Mouse (Mus musculus): ENCODE measurements around the gene Olfr54.

Olfr54 gene

DNA sequence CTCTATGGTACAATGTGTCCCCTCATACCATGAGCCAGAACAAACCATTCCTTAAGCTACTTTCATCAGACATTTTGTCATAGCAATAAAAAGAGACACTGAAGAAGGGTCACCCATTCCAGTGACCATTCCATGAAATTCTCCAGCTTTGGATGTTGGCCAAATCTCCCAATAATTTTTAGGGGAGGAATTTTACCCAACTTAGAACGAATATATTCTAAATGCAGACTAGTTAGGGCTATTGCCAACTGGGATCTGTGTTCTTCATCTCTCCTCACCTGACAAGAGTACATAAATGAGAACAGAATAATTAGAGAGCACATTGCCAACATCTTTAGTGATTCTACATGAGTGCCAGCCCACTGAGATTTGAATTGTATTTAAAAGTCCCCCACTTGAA lies at the start of gene Olfr54:
Gene Olfr54 (plus strand): TSS at position 301 of the 400 bp plus-strand sequence.
- 48% methylated on average over 1 of the region's 1 CpGs for WGBS

DNA sequence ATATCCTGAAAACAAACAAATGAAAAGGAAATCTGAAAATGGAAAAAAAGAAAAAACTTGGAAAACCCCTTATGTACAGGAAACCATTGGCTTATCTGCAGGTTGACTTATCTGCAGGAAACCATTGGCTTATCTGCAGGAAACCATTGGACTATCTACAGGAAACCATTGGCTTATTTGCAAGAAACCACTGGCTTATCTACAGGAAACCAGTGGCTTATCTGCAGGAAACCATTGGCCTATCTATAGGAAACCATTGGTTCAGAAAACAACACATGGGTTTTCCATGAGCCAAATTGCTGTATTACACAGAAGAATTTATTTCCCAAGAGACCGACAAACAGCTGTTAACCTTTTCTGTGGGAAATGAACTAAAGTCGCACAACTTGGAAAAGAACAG lies 49.1 kb upstream of the Olfr54 start:
- WGBS: 71% methylated on average over 2 of the region's 2 CpGs

DNA sequence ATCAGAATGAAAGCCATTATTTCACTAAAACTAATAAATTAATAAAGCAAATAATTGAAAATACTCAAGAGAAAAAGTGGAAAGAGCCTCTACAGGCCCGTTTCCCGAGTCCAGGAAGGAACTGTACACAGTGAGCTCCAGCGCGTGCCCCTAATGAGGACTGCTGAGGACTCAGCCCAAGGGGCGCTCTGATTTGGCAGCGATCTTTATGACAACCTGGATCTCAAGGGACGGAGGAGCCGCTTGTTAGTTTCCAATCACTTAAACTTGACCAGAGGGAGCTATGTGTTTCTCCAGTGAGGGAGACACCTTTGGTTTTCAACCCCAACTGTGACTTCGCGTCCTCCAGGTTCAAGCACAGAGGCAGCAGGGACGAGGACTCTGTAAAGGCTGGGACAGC lies 47.8 kb upstream of the Olfr54 start, which contains the start of gene Olfr1378:
Gene Olfr1378 (plus strand): TSS at position 301 of the 400 bp plus-strand sequence.
- WGBS: 92% methylated on average over 11 of the region's 11 CpGs

DNA sequence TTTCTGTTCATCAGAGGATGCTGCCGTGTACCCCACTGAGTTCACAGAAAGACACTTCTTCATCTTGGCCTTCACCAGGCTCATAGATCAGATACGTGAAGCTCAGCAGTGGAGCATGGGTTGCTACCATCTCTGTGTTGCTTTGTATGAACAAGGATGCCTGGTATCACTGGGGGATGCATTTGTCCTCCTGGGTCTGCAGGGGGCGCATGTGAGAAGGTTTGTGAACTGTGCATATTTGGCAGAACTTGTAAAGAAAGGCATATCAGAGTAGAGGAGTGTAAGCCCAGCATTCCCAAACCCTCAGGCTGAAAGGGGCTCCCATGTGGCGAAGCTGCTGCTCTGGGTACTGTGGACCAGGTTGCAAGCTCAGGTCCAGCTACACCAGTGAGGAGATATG lies 36.8 kb upstream of the Olfr54 start:
- 73% methylated on average over 4 of the region's 4 CpGs for WGBS

GRCm38 (mm10) chr11:50981667-50982066 lies 32.4 kb upstream of the Olfr54 start, which contains the start of gene Olfr1377:
Olfr1377 (plus strand) TSS chr11:50981967.
- WGBS: 60% methylated on average over 5 of the region's 5 CpGs

GRCm38 (mm10) chr11:51003296-51003695 lies 10.7 kb upstream of the Olfr54 start, which contains the start of gene Olfr51:
Olfr51 (plus strand) TSS chr11:51003596.
- WGBS: 79% methylated on average over 5 of the region's 5 CpGs

- 72% methylated on average over 5 of the region's 5 CpGs for WGBS
Measured at GRCm38 (mm10) chr11:51011821-51012220, 2.2 kb upstream of the Olfr54 start.

DNA sequence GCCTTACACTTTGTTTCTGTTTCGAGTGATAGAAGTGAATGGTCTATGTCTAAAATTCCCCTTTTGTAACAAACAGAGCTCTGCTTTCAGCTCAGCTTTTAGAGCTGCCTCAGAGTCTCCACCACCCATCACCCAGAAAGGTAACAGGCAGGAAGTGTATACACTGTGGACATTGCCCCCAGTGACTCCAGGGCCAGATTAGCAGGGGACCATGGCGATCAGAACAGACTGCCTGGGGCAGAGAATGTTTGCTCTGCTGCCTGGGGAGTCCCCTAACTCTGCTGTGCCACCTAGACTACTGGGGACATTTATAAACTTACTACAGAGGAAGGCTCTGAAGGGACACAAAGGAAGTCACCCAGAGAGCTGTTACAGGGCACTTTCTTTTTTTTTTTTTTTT lies 2.3 kb downstream of the Olfr54 start:
- 59% methylated on average over 2 of the region's 2 CpGs for WGBS

GRCm38 (mm10) chr11:51026811-51027210 lies 12.8 kb downstream of the Olfr54 start:
- 78% methylated on average over 11 of the region's 11 CpGs for WGBS

DNA sequence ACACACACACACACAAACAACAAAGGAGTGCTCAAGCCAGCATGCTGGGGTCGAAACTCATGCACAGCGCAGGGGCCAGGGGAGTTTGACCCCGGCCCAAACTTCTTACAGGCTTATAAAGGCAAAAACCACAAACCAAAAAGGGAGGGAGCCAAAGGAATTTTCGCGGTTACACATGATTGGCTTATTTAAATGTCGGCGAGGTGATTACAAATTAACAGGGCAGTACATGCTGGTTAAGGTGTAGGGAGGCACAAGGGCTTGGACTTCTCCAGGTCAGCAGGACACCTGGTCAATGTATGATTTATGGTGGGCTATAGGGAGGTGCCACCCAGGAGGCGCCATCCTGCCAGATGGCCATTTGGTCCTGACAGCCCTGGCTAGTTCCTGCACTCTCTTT lies 15.3 kb downstream of the Olfr54 start:
- WGBS: 80% methylated on average over 8 of the region's 8 CpGs

DNA sequence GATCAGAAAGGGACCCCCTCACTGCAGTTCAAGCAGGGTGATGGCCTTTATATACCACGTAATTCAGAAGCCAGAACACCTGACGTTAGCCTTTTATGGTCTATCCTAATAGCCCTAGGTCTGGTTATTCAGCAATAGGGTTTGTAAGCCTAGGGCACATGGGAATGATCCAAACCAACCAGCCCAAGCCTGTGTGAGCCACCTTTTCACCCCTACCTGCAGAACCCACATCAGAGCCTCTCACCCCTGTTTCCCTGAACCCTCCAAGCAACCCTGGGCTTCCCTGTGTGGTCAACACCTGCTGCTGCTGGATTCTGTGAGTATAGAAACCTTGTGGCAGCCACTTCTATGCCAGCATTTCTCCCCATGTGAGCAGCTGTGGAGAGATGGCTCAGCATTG lies 16.2 kb downstream of the Olfr54 start:
- 89% methylated on average over 2 of the region's 2 CpGs for WGBS

GRCm38 (mm10) chr11:51032851-51033250 lies 18.8 kb downstream of the Olfr54 start:
- WGBS: 31% methylated on average over 1 of the region's 1 CpGs

DNA sequence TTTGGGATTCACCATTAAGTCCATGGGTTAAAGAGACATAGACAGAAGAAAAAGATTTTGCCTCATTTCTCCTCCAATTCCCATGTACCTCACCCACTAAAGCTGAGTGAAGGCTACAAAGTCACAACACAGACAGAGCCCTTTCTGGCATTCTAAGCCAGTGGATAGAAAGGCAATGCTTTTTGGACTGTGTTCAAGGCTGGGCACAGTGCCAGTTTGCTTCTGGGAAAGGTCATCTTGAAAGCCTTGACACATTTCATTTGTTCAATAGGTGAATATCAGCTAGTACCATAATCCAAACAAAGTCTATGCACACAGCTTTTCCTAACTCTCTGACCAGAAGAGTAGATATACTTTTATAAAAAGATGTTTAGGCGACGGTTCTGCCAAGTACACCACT lies 21.9 kb downstream of the Olfr54 start:
- WGBS: 87% methylated on average over 2 of the region's 2 CpGs

DNA sequence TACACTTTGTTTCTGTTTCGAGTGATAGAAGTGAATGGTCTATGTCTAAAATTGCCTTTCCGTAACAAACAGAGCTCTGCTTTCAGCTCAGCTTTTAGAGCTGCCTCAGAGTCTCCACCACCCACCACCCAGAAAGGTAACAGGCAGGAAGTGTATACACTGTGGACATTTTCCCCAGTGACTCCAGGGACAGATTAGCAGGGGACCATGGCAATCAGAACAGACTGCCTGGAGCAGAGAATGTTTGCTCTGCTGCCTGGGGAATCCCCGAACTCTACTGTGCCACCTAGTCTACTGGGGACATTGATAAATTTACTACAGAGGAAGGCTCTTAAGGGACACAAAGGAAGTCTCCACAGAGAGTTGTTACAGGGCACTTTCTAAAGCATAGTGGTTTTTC lies 30.7 kb downstream of the Olfr54 start:
- WGBS: 81% methylated on average over 3 of the region's 3 CpGs

DNA sequence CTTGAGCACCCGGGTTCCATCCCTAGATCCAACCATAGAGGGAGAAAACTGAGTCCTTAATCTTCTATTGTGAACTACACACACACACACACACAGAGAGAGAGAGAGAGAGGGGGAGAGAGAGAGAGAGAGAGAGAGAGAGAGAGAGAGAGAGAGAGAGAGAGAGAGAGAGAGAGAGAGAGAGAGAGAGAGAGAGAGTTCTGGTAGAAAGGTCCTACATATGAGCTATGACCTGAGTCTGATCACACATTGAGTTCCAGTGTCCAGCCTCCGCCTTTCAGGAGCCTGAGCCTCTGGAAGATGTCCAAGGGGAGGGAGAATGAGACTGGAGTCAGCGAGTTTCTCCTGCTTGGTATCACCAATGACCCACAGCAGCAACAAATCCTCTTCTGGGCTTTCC lies 33.8 kb downstream of the Olfr54 start, which contains the start of gene Olfr1375:
Gene Olfr1375 (plus strand): TSS at position 301 of the 400 bp plus-strand sequence.
- 75% methylated on average over 3 of the region's 3 CpGs for WGBS

DNA sequence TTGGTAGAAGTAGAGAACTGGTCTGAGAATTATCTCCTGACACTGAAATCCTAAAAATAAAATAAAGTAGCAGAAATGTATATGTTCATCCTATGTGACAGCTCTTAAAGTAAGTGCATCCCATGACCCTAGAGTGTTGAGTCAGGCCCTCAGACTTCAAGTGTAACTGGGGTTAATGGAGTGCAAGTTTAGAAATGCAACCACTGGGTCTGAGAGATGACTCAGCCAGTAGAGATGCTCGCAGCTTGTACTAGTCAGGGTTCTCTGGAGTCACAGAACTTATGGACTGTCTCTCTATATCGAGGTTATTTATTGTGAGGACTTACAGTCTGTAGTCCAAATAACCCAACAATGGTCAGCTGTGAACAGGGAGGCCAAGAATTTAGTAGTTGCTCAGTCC lies 37.6 kb downstream of the Olfr54 start:
- WGBS: 74% methylated on average over 2 of the region's 2 CpGs

DNA sequence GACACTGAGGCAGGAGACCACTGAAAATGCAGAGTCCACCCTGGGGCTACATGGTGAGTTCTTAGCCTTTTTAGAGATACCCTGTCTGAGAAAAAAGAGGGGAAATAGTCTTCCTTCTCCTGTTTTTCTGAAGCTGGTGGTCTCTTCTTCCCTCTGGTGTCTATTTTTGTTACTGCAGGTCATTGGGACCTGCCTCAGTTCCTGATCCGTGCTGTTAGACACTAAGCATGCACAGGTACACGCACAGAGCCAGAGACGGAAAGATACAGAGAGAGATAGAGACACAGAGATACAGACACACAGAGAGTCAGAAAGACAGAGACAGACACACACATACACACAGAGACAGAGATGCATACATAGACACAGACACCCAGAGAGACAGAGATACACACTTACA lies 39.2 kb downstream of the Olfr54 start:
- WGBS: 62% methylated on average over 3 of the region's 3 CpGs

DNA sequence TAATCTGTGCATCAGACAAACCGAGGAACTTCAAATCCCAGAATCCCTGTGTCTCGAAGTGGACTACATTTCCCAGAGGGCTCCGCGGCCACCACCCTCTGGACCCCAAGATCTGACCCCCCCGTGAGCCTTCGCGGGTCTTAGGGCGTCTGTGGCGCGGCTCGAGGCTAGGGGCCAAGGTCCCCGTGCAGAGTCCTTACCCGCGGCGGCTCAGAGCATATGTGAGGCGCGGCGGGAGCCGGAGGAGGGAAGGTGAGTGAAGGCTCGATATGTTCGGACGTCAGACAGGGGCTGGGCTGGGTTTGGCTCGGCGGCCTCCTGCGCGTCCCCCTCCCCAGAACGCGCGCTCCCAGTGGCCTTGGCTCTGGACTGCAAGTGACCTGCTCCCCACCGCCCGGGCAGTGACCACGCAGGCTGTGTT lies 45.1 kb downstream of the Olfr54 start, which contains the start of gene Zfp354a:
Gene Zfp354a (plus strand): TSS at position 107 of the 421 bp plus-strand sequence.
- under 1% methylated on average over 32 of the region's 32 CpGs for WGBS

GRCm38 (mm10) chr11:51059640-51060039 lies 45.6 kb downstream of the Olfr54 start:
- 11% methylated on average over 14 of the region's 14 CpGs for WGBS

- WGBS: 97% methylated on average over 6 of the region's 6 CpGs
Measured at GRCm38 (mm10) chr11:51060981-51061380, 46.9 kb downstream of the Olfr54 start.

GRCm38 (mm10) chr11:51063276-51063675 lies 49.2 kb downstream of the Olfr54 start:
- WGBS: 83% methylated on average over 7 of the region's 7 CpGs

GRCm38 (mm10) chr11:51063841-51064240 lies 49.8 kb downstream of the Olfr54 start:
- 46% methylated on average over 8 of the region's 8 CpGs for WGBS

Measured in cerebral cortex, adult 2 months (tissue).